Mouse (Mus musculus) CH12F3 (cell line): ENCODE measurements around the gene Tmtc4.

Experiments
- in situ Hi-C: fragments of 300-500 bp; cut with MboI; formaldehyde crosslinking; loops from 2 replicates; pipeline ENCODE4 v1.14.3; 2020; ENCODE audit warnings: low sequenced_read_pairs

The Tmtc4 gene

GRCm38 (mm10) chr14:122903923-122904351 is 79.9 kb downstream of the Tmtc4 start:
- in situ Hi-C loops = no loop called here

- in situ Hi-C loops = no loop called here
Measured at GRCm38 (mm10) chr14:122902884-122903283, 81.0 kb downstream of the Tmtc4 start.

- in situ Hi-C loops = no loop called here
Measured at GRCm38 (mm10) chr14:122902136-122902535, 81.7 kb downstream of the Tmtc4 start.

GRCm38 (mm10) chr14:122901715-122902114 is 82.1 kb downstream of the Tmtc4 start:
- in situ Hi-C loops = no loop called here

DNA sequence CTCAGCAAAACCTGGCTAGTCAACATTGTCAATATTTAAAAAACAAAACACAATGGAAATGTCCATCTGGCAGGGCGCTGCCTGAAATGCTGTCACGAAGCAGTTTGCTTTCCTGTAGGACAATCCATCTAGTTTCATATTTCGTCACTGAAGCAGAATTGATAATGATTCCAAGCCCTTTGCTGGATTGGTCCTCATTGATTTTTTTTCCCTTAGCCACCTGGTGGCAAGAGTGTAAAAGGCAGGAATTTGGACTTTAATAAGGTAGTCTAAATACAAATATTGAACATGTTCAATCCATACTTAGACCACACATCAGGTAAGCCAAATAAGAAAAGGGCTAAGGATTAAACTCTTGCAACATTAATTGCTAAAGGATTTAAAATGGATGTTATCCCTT is 82.7 kb downstream of the Tmtc4 start:
- in situ Hi-C loops = no loop called here

DNA sequence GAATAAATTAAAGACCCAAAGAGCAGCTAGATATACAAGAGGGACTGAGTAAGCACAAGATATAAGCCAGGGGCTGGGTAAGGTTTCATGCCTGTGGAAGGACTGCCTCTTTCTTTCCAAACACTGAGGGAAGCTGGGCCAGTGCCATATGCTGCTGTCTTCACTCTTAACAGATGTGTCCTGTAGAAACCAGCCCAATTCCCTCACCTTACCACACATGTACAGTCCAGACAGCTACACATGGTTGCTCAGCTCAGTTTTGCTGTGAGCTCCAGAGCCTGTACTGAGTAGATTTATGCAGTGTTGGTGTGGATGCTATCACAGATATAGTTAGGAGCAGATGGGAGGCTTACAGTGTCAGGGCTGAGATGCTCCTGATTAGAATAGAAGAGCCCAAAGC is 83.2 kb downstream of the Tmtc4 start:
- in situ Hi-C loops = no loop called here

DNA sequence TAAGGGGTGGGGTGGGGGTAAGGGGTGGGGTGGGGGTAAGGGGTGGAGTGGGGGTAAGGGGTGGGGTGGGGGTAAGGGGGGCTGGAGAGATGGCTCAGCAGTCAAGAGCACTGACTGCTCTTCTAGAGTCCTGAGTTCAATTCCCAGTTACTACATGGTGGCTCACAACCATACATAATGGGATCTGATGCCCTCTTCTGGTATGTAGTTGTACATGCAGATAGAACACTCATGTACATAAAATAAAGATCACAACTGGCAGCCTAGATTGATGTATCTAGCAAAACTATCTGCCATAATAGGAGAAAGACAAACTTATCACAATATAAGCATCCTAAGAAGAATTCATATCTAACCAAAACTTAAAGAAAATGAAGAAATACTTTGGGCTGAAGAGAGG is 85.3 kb downstream of the Tmtc4 start:
- in situ Hi-C loops = no loop called here

- in situ Hi-C loops = no loop called here
Measured at GRCm38 (mm10) chr14:122896106-122896505, 87.7 kb downstream of the Tmtc4 start.

GRCm38 (mm10) chr14:122891470-122891968 is 92.3 kb downstream of the Tmtc4 start:
- in situ Hi-C loops = no loop called here

DNA sequence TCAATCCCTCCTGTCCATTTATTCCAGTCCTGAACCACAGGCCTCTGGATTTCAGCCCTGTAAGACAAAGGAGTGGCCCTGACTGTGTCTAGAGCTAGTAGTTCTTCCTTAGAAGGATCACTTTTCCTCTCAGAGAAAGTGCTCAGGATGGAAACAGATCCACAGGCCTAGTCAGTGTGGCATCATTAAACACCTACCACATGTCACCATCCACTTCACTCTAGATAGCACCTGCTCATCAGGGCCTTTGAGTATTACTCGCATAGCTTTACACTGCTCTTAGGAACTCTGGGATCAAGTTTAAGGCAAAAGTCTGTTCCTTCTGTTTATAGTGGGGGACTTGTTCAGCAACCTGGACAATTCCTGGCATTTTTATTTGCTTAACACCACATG is 95.4 kb downstream of the Tmtc4 start:
- in situ Hi-C loops = no loop called here

GRCm38 (mm10) chr14:122887702-122888479 is 95.9 kb downstream of the Tmtc4 start:
- in situ Hi-C loops = no loop called here

GRCm38 (mm10) chr14:122887278-122887677 is 96.6 kb downstream of the Tmtc4 start:
- in situ Hi-C loops = no loop called here

GRCm38 (mm10) chr14:122885893-122886292 is 97.9 kb downstream of the Tmtc4 start:
- in situ Hi-C loops = no loop called here

DNA sequence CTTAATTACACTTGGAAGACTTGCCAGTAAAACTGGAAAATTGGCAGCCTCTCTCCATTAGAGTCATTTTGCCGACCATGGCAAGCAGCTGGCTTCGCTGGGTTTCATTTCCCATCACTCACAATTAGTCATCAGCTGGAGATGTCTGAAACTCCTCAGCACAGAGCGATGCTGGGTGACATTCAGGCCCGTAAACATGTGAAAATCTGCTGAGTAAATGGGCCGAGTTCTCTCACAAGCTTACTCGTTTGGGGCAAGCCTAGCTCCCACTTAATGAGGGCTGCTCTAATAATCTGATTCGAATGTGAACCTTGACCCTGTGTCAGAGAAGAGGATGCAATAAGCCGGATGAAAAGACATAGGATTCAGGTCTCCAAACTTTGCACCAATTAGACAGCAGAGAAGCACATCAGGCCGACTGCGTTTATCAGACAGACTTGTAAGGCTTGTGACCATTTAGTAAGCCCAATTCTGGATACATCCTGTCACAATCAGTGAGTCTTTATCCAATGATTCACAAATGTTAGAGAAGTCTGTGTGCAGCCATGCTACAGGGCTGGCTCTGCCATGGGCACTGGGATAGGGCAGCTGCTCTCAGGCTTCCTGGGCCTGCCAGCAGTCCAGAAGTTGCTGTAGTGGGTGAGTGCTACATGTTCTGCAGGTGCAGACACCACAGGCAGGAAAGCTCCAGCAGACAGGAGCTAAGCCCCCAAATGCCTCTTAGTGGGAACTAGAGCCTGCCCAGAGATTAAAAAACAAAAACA is 99.8 kb downstream of the Tmtc4 start:
- in situ Hi-C loops = no loop called here

GRCm38 (mm10) chr14:122883410-122883806 is 100.4 kb downstream of the Tmtc4 start:
- in situ Hi-C loops = no loop called here

DNA sequence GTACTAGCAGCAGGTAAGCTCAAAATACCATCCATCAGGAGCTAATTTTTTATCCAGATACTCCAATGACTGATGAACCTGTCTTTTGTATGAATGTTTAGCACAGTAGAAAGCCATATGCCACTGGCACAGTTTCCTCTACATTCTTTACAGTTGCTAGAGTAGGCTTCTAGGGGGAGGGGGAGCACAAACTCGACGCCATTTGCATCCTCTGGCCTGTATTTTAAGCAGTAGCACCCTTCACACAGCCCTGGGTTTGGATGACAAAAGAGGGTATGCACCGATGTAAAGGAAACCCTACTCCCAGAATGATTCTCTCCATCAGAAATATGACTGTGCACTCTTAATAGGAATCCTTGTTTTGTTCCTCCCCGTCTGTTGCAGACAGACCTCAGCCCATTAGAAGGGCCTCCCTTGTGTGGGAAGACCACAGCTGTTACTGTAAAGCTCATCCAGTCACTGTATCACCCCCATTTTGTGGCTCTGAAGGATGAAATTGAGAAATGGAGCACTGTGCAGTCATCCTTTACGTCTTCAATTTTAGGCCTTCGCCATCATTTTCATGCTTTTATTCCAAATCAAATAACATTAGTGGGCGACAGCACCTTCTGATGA is 100.9 kb downstream of the Tmtc4 start:
- in situ Hi-C loops = no loop called here

DNA sequence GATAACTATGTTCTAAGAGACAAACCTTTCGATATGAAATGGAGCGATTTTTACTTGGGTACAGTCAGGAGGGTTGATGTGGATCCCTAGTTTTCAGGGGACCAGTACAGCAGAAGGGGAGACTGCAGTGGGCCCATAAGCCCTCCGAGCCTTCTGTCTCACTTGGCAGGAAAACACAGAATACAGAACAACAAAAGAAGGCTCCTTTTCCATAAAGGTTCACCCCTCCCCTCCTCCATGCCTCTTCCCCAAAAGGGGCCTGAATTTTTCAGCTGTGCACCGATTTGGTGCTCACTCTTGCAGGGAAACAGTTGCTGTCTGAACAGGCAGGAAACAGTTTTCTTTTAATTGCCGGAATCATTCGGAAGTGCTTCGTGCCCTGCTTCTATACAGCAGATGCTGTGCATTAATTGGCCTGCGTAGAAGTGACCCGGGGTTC is 101.6 kb downstream of the Tmtc4 start:
- in situ Hi-C loops = no loop called here

DNA sequence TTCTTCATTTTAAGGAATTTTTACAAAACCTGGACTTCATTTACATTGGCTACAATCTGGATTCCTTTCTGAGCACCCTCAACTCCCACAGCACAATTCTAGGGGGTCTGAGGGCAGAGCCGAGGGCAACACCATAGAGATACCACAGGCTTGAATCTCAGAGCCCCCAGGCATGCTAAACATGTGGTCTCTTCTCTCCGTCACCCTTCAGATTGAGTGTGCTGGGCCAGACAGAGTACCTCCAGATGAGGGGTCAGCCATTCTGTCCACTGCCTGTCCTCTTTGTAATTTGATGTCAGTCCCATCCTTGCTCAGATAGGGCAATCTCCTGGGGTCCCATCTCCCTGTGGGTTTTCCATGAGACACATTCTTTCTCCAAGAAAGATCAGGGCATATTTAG is 102.1 kb downstream of the Tmtc4 start:
- in situ Hi-C loops = no loop called here

DNA sequence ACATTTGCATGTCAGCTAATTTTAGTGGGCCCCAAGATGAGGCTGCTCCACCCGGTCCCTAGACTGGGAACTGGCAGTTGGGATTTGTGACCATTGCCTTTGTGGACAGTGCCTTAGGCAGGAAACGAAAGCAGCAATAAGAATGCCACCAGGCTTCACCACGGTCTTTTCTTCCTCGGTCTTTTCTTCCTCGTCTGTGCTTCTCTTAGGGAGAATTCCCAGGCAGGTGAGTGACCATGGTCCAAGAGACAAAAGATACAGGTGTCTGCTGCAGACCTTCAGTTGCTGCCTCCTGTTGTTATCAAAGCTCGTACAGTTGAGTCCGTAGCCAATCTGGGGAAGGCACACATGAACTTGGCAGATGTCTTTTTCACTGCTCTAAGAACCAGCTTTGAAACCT is 103.5 kb downstream of the Tmtc4 start:
- in situ Hi-C loops = no loop called here

- in situ Hi-C loops = loop anchor here (10.0 kb wide), 1 partner anchor 663 kb away; no protein-coding TSS in a partner anchor
Measured at GRCm38 (mm10) chr14:122877787-122878186, 106.0 kb downstream of the Tmtc4 start.

- in situ Hi-C loops = loop anchor here (10.0 kb wide), 1 partner anchor 662 kb away; no protein-coding TSS in a partner anchor
Measured at GRCm38 (mm10) chr14:122876723-122877122, 107.1 kb downstream of the Tmtc4 start.
